Mouse (Mus musculus) forebrain, embryonic 16.5 days (tissue): ENCODE results near the gene Ccdc78. TPM values are rescaled to one million over a fixed set of nuclear protein-coding genes. Genes with fewer than 3 reads are reported as not detected.
"Not testable (repeated sequence)": the region's sequence is repeated elsewhere in the genome, so short reads cannot be mapped to it uniquely, and the experiment has no call there.

Source experiments
- ATAC-seq: fragments of 200-750 bp; cut with Nextera tagmentation; 2 replicates; pipeline ENCODE4 v1.8.0; 2017; ENCODE audit warnings: mild to moderate bottlenecking, moderate library complexity
- H3K27ac ChIP-seq: fragments of 300-500 bp; sonication (generic); 2 replicates; pipeline ENCODE4 v1.5.1; 2014; ENCODE audit warnings: low read length, control low read depth
- H3K27me3 ChIP-seq: fragments of 300-500 bp; sonication (generic); replicated peaks from 2 replicates; pipeline ENCODE4 v1.6.1; 2014; ENCODE audit warnings: low read length; ENCODE audit not compliant: control insufficient read depth, insufficient read depth
- H3K36me3 ChIP-seq: fragments of 300-500 bp; sonication (generic); 2 replicates; pipeline ENCODE4 v1.6.1; 2014; ENCODE audit not compliant: control insufficient read depth, insufficient read depth
- H3K4me1 ChIP-seq: fragments of 300-500 bp; sonication (generic); replicated peaks from 2 replicates; pipeline ENCODE4 v1.6.1; 2014; ENCODE audit warnings: low read length; ENCODE audit not compliant: control insufficient read depth, insufficient read depth
- H3K4me2 ChIP-seq: fragments of 300-500 bp; sonication (generic); 2 replicates; pipeline ENCODE4 v1.6.1; 2014; ENCODE audit warnings: mild to moderate bottlenecking, low read length, control low read depth
- H3K4me3 ChIP-seq: fragments of 300-500 bp; sonication (generic); replicated peaks from 2 replicates; pipeline ENCODE4 v1.5.1; 2014; ENCODE audit warnings: mild to moderate bottlenecking, low read length, control low read depth
- H3K9ac ChIP-seq: fragments of 300-500 bp; sonication (generic); replicated peaks from 2 replicates; pipeline ENCODE4 v1.6.1; 2014; ENCODE audit warnings: low read depth, low read length, control low read depth
- H3K9me3 ChIP-seq: fragments of 300-500 bp; sonication (generic); 2 replicates; pipeline ENCODE4 v1.6.1; 2016; ENCODE audit warnings: low read length; ENCODE audit not compliant: control insufficient read depth
- WGBS: fragments of 180-500 bp; shearing (Covaris S2); extraction: QIAGEN DNeasy Blood & Tissue Kit; methylation state at CpG from one replicate; pipeline ENCODE4 v1.1.7; 2014; 5-methylcytosine and 5-hydroxymethylcytosine counted together
- polyA plus RNA-seq: library from polyadenylated mRNA; unstranded; fragments of >200 nt; fragmentation: Nextera tagmentation; extraction: Ambion mirVana; gene quantifications from 2 replicates; pipeline ENCODE4 v1.2.1, GENCODE M21; 2015

The Ccdc78 gene
- 0.13 and 0.15 TPM in 2 replicates for polyA plus RNA-seq

- WGBS = 88% methylated on average over 3 of the region's 3 CpGs
- H3K27ac ChIP-seq = peak within 1 kb of the TSS; percentile 86
- ATAC-seq = no peak
- peaks cover 28% of the 10 kb centered on the region for H3K4me1 ChIP-seq
- H3K9ac ChIP-seq = peak within 1 kb of the TSS; percentile 72
- H3K27me3 ChIP-seq = no peaks in the 10 kb centered on the region
- H3K4me3 ChIP-seq = peak within 1 kb of the TSS; percentile 75
- peaks cover 10% of the 10 kb centered on the region; the same call in 1 of the 2 replicates for H3K36me3 ChIP-seq
- H3K9me3 ChIP-seq = no peaks in the 10 kb centered on the region
- peak within 1 kb of the TSS; percentile 84 for H3K4me2 ChIP-seq
Measured at GRCm38 (mm10) chr17:25786280-25786679, at the start of gene Ccdc78. Ccdc78 (plus strand) TSS chr17:25786580.

- H3K9ac ChIP-seq = no peak overlapping the region
- no peaks in the 10 kb centered on the region for H3K36me3 ChIP-seq
- H3K4me3 ChIP-seq = no peak overlapping the region
- no peak overlapping the region for H3K4me2 ChIP-seq
- no peak for ATAC-seq
- 80% methylated on average over 7 of the region's 7 CpGs for WGBS
- no peak overlapping the region for H3K27ac ChIP-seq
- no peaks in the 10 kb centered on the region for H3K27me3 ChIP-seq
- no peaks in the 10 kb centered on the region for H3K9me3 ChIP-seq
- no peaks in the 10 kb centered on the region for H3K4me1 ChIP-seq
Measured at GRCm38 (mm10) chr17:25738861-25739260, 47.5 kb upstream of the Ccdc78 start.

- H3K27ac ChIP-seq, H3K36me3 ChIP-seq, H3K9me3 ChIP-seq, ATAC-seq, H3K4me2 ChIP-seq, H3K4me3 ChIP-seq, H3K27me3 ChIP-seq, H3K9ac ChIP-seq, H3K4me1 ChIP-seq: not testable (repeated sequence)
- WGBS = 72% methylated on average over 12 of the region's 12 CpGs
Measured at GRCm38 (mm10) chr17:25741471-25741870, 44.9 kb upstream of the Ccdc78 start.

DNA sequence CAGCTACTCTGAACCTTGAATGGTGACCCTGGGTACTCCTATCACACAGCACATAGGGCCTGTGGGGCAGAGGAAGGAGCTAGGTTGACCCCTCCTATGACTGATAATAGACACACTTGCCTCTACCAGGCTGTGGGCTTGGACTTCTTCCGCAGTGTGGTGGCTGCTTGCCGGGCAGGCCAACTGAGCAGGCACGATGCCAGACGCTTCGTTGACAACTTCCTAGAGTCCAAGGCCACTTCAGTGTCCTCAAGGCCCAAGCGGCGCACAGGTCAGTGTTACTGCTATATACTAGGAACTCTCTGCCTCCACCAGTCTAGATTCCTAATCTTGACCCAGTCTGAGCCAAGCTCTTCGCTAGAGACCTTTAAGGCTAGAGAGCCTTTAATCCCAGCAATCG is 42.5 kb upstream of the Ccdc78 start:
- Histone ChIP-seq H3K4me3 (no peak overlapping the region), H3K9ac (no peak overlapping the region), H3K4me1 (no peaks in the 10 kb centered on the region), H3K27me3 (no peaks in the 10 kb centered on the region), H3K36me3 (no peaks in the 10 kb centered on the region), H3K4me2 (no peak overlapping the region), H3K27ac (no peak overlapping the region), H3K9me3 (no peaks in the 10 kb centered on the region)
- ATAC-seq = no peak
- WGBS = 93% methylated on average over 9 of the region's 9 CpGs

- ATAC-seq = no peak
- Histone ChIP-seq H3K4me2 (no peak overlapping the region), H3K27me3 (no peaks in the 10 kb centered on the region), H3K36me3 (no peaks in the 10 kb centered on the region), H3K27ac (no peak overlapping the region), H3K4me3 (no peak overlapping the region), H3K9me3 (no peaks in the 10 kb centered on the region), H3K9ac (no peak overlapping the region), H3K4me1 (no peaks in the 10 kb centered on the region)
- 87% methylated on average over 10 of the region's 10 CpGs for WGBS
Measured at GRCm38 (mm10) chr17:25744311-25744710, 42.1 kb upstream of the Ccdc78 start.

DNA sequence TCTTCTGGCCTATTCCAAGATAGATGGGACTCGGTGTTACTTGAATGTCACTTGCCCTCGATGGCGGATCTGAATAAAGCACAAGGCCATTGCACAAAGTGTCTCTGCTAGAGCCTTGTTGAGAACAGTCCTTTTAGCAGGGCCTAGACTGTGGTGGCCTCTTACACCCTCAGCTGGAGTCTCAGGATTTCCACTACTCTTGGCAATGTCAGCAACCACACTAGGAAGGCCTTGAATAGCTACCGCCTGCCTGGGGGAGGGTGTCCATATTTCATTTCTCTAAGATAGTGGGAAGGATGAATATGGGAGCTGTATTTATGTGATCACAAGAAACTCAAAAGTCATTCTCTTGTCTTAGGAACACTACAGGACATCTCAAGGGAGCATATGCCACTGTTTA is 38.1 kb upstream of the Ccdc78 start:
- Histone ChIP-seq H3K9me3 (no peaks in the 10 kb centered on the region), H3K27ac (no peak overlapping the region), H3K4me3 (no peak overlapping the region), H3K4me2 (no peak overlapping the region), H3K27me3 (no peaks in the 10 kb centered on the region), H3K36me3 (no peaks in the 10 kb centered on the region), H3K9ac (no peak overlapping the region), H3K4me1 (no peaks in the 10 kb centered on the region)
- ATAC-seq = no peak
- whole genome bisulfite sequencing = 95% methylated on average over 4 of the region's 4 CpGs

- no peak overlapping the region for H3K4me3 ChIP-seq
- H3K4me2 ChIP-seq = no peak overlapping the region
- no peak overlapping the region for H3K9ac ChIP-seq
- ATAC-seq = no peak
- no peaks in the 10 kb centered on the region for H3K27me3 ChIP-seq
- no peaks in the 10 kb centered on the region for H3K36me3 ChIP-seq
- no peaks in the 10 kb centered on the region for H3K4me1 ChIP-seq
- no peaks in the 10 kb centered on the region for H3K9me3 ChIP-seq
- H3K27ac ChIP-seq = no peak overlapping the region
- 80% methylated on average over 6 of the region's 6 CpGs for WGBS
Measured at GRCm38 (mm10) chr17:25749314-25749713, 37.1 kb upstream of the Ccdc78 start.

- 40% methylated on average over 5 of the region's 5 CpGs for WGBS
- no peaks in the 10 kb centered on the region for H3K27me3 ChIP-seq
- no peaks in the 10 kb centered on the region for H3K4me1 ChIP-seq
- H3K9ac ChIP-seq = no peak overlapping the region
- no peak overlapping the region for H3K27ac ChIP-seq
- no peak overlapping the region for H3K4me3 ChIP-seq
- no peak overlapping the region for H3K4me2 ChIP-seq
- ATAC-seq = no peak
- no peaks in the 10 kb centered on the region for H3K36me3 ChIP-seq
- no peaks in the 10 kb centered on the region for H3K9me3 ChIP-seq
Measured at GRCm38 (mm10) chr17:25751446-25751845, 34.9 kb upstream of the Ccdc78 start.

- Histone ChIP-seq H3K4me3 (no peak within 1 kb of the TSS), H3K27me3 (no peaks in the 10 kb centered on the region), H3K36me3 (no peaks in the 10 kb centered on the region), H3K4me2 (no peak within 1 kb of the TSS), H3K4me1 (no peaks in the 10 kb centered on the region), H3K9me3 (no peaks in the 10 kb centered on the region), H3K27ac (no peak within 1 kb of the TSS), H3K9ac (no peak within 1 kb of the TSS)
- 84% methylated on average over 9 of the region's 9 CpGs for WGBS
- no peak for ATAC-seq
Measured at GRCm38 (mm10) chr17:25754241-25754640, 32.1 kb upstream of the Ccdc78 start, which contains the start of gene Msln. Msln (minus strand) TSS chr17:25754378.

- 78% methylated on average over 4 of the region's 4 CpGs for WGBS
- no peak overlapping the region for H3K27ac ChIP-seq
- H3K27me3 ChIP-seq = no peaks in the 10 kb centered on the region
- no peaks in the 10 kb centered on the region for H3K4me1 ChIP-seq
- H3K9ac ChIP-seq = no peak overlapping the region
- ATAC-seq = no peak
- H3K4me2 ChIP-seq = no peak overlapping the region
- H3K36me3 ChIP-seq = no peaks in the 10 kb centered on the region
- no peaks in the 10 kb centered on the region for H3K9me3 ChIP-seq
- no peak overlapping the region for H3K4me3 ChIP-seq
Measured at GRCm38 (mm10) chr17:25755086-25755485, 31.3 kb upstream of the Ccdc78 start.
